Mouse (Mus musculus): ENCODE results near the gene Tmem11. TPM values are rescaled to one million over a fixed set of nuclear protein-coding genes. Genes with fewer than 3 reads are reported as not detected.

Tmem11 gene
- polyA plus RNA-seq, 1 experiment from 2014 or later = 67.3 TPM

- WGBS = 51% methylated on average over 4 of the region's 4 CpGs
- no peaks in the 10 kb centered on the region for H3K27me3 ChIP-seq (ENCODE audit: control insufficient read depth, insufficient read depth, low read length)
- H3K9ac ChIP-seq (ENCODE audit: low read length) = no peak overlapping the region
- no peaks in the 10 kb centered on the region for H3K9me3 ChIP-seq (ENCODE audit: control insufficient read depth, low read length)
- no peak overlapping the region for H3K4me3 ChIP-seq (ENCODE audit: control insufficient read depth in 1 of 2, insufficient read depth in 1 of 2, low read depth in 1 of 2, low read length in 2 of 2)
- 0 out of 2 replicates have a peak, but pooled peaks cover under 1% of the 10 kb centered on the region for H3K36me3 ChIP-seq (ENCODE audit: control insufficient read depth, insufficient read depth, low read length)
- H3K4me2 ChIP-seq (ENCODE audit: low read length) = no peak overlapping the region
- ATAC-seq (ENCODE audit: insufficient number of reproducible peaks, insufficient read depth, low FRiP score, low read depth) = no peak
- H3K4me1 ChIP-seq (ENCODE audit: control insufficient read depth in 2 of 2, insufficient read depth in 2 of 2, low read length in 2 of 2) = peaks cover 17 to 28% of the 10 kb centered on the region in 2 experiments
- H3K27ac ChIP-seq (replicated peaks in 1 of 2; ENCODE audit: control insufficient read depth in 1 of 2, insufficient read depth in 1 of 2, low read depth in 2 of 2, low read length in 2 of 2) = no peak overlapping the region; a peak in 1 of 4 replicates
Measured at GRCm38 (mm10) chr11:60915201-60915600, 36.1 kb upstream of the Tmem11 start.

DNA sequence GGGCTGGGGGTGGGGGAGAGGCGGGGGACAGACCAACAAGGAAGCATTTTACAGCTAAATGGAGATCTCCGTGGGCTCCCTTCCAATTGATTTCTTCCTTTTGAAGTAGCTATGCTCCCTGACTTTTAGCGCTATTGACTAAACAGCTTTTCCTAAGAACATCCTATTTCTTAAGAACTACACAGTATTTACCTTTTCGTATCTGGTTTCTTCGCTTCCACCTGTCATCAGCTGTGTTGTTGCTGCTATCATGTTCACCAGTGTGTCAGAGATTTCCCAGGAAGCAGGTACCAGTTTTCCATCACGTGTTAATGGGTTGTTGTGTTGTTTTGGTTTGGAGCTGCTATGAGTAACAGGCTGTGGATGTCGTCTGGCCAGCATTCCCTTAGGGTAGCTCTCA lies 35.4 kb upstream of the Tmem11 start, which contains the start of gene Natd1:
TSS of gene Natd1 (minus strand) at position 260 of the 400 bp plus-strand sequence.
- ATAC-seq (ENCODE audit: insufficient number of reproducible peaks, insufficient read depth, low FRiP score, low read depth) = no peak
- Histone ChIP-seq H3K4me3 (ENCODE audit: control insufficient read depth in 1 of 2, insufficient read depth in 1 of 2, low read depth in 1 of 2, low read length in 2 of 2) (peak within 1 kb of the TSS; percentile 69 to 94), H3K27ac (replicated peaks in 1 of 2; ENCODE audit: control insufficient read depth in 1 of 2, insufficient read depth in 1 of 2, low read depth in 2 of 2, low read length in 2 of 2) (peak within 1 kb of the TSS; percentile 47 to 85), H3K4me1 (ENCODE audit: control insufficient read depth in 2 of 2, insufficient read depth in 2 of 2, low read length in 2 of 2) (peaks cover 17 to 28% of the 10 kb centered on the region in 2 experiments), H3K4me2 (ENCODE audit: low read length) (peak within 1 kb of the TSS; percentile 71), H3K9me3 (ENCODE audit: control insufficient read depth, low read length) (no peaks in the 10 kb centered on the region), H3K9ac (ENCODE audit: low read length) (peak within 1 kb of the TSS; percentile 89), H3K27me3 (ENCODE audit: control insufficient read depth, insufficient read depth, low read length) (no peaks in the 10 kb centered on the region), H3K36me3 (ENCODE audit: control insufficient read depth, insufficient read depth, low read length) (0 out of 2 replicates have a peak, but pooled peaks cover 4% of the 10 kb centered on the region)
- 22% methylated on average over 7 of the region's 7 CpGs for WGBS

DNA sequence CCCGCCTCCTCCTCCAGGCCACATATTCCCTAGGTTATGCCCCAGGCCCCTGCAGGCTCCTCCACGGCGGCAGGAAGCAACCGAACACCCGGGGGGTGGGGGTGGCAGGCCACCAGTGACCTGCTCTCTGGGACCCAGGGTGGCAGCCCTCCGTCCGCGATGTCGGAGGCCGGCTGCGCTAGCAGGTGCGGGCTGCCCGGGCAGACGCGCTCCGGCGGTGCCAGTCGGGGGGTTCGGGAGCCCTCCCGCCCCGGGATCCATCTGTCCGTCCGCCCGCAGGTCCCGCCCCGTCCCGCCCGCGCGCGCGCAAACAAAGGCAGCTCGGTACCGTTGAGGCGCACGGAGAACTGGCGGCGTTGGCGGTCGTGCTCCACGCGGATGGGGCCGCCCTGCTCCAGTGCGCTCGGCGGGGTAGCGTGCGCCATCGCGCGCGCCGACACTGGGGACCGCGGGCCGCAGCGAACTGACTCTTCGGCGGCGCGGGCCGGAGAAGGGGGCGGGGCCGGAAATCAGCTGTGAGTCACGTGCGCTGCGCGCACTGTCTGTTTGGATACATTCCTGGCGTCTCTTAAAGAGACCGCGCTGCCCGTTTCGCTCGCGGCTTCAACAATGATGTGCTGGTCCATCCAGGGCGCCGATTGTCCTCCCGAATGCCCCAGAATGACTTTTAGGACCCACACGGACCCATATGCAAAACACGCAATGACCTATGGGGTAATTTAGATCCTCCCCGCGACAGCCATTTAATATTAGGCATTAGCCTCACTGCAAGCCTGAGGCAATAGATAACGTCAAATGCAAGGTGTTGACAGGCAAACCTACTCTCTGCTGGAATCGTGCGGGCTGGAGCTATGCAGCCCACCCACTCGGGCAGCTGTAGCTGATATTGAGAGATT lies 34.5 kb upstream of the Tmem11 start:
- Histone ChIP-seq H3K9ac (ENCODE audit: low read length) (peak overlapping the region; percentile 89), H3K4me3 (ENCODE audit: control insufficient read depth in 1 of 2, insufficient read depth in 1 of 2, low read depth in 1 of 2, low read length in 2 of 2) (peak overlapping the region; percentile 69 to 94), H3K4me2 (ENCODE audit: low read length) (peak overlapping the region; percentile 71), H3K27me3 (ENCODE audit: control insufficient read depth, insufficient read depth, low read length) (no peaks in the 10 kb centered on the region), H3K9me3 (ENCODE audit: control insufficient read depth, low read length) (no peaks in the 10 kb centered on the region), H3K4me1 (ENCODE audit: control insufficient read depth in 2 of 2, insufficient read depth in 2 of 2, low read length in 2 of 2) (peaks cover 17 to 28% of the 10 kb centered on the region in 2 experiments), H3K36me3 (ENCODE audit: control insufficient read depth, insufficient read depth, low read length) (0 out of 2 replicates have a peak, but pooled peaks cover 4% of the 10 kb centered on the region), H3K27ac (replicated peaks in 1 of 2; ENCODE audit: control insufficient read depth in 1 of 2, insufficient read depth in 1 of 2, low read depth in 2 of 2, low read length in 2 of 2) (peak overlapping the region; percentile 47 to 85)
- ATAC-seq (ENCODE audit: insufficient number of reproducible peaks, insufficient read depth, low FRiP score, low read depth) = peak; percentile 89
- WGBS = under 1% methylated on average over 73 of the region's 86 CpGs

- Histone ChIP-seq H3K9me3 (ENCODE audit: control insufficient read depth, low read length) (no peaks in the 10 kb centered on the region), H3K4me2 (ENCODE audit: low read length) (peak overlapping the region; percentile 71), H3K27ac (replicated peaks in 1 of 2; ENCODE audit: control insufficient read depth in 1 of 2, insufficient read depth in 1 of 2, low read depth in 2 of 2, low read length in 2 of 2) (no peak overlapping the region), H3K27me3 (ENCODE audit: control insufficient read depth, insufficient read depth, low read length) (no peaks in the 10 kb centered on the region), H3K4me3 (ENCODE audit: control insufficient read depth in 1 of 2, insufficient read depth in 1 of 2, low read depth in 1 of 2, low read length in 2 of 2) (peak overlapping the region; percentile 69 to 94), H3K4me1 (ENCODE audit: control insufficient read depth in 2 of 2, insufficient read depth in 2 of 2, low read length in 2 of 2) (peaks cover 17 to 28% of the 10 kb centered on the region in 2 experiments), H3K36me3 (ENCODE audit: control insufficient read depth, insufficient read depth, low read length) (0 out of 2 replicates have a peak, but pooled peaks cover 4% of the 10 kb centered on the region), H3K9ac (ENCODE audit: low read length) (peak overlapping the region; percentile 89)
- no peak for ATAC-seq (ENCODE audit: insufficient number of reproducible peaks, insufficient read depth, low FRiP score, low read depth)
- 19% methylated on average over 7 of the region's 7 CpGs for WGBS
Measured at GRCm38 (mm10) chr11:60912525-60912973, 33.5 kb upstream of the Tmem11 start.

DNA sequence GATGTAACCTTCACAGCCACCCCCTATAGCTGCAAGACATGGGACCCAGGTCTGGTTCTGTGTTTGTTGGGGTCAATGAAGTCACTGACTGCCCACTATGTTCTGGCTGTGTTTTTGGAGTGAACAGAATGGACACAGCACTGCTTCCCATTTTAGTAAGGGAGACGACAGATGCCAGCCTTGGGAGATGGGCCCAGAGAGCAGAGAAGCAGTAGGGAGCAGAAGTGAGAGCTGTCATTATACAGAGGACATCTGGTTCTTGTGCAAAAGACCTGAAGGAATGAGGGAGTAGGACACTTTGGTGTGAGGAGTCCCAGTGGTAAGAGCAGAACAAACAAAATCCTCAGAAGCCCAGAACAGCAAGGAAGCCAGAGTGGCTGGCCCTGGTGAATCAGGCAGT lies 30.6 kb upstream of the Tmem11 start:
- Histone ChIP-seq H3K4me3 (ENCODE audit: control insufficient read depth in 1 of 2, insufficient read depth in 1 of 2, low read depth in 1 of 2, low read length in 2 of 2) (no peak overlapping the region), H3K9ac (ENCODE audit: low read length) (no peak overlapping the region), H3K36me3 (ENCODE audit: control insufficient read depth, insufficient read depth, low read length) (peaks cover 28% of the 10 kb centered on the region), H3K4me2 (ENCODE audit: low read length) (no peak overlapping the region), H3K4me1 (ENCODE audit: control insufficient read depth in 2 of 2, insufficient read depth in 2 of 2, low read length in 2 of 2) (peaks cover 8 to 21% of the 10 kb centered on the region in 2 experiments), H3K9me3 (ENCODE audit: control insufficient read depth, low read length) (no peaks in the 10 kb centered on the region), H3K27ac (replicated peaks in 1 of 2; ENCODE audit: control insufficient read depth in 1 of 2, insufficient read depth in 1 of 2, low read depth in 2 of 2, low read length in 2 of 2) (no peak overlapping the region), H3K27me3 (ENCODE audit: control insufficient read depth, insufficient read depth, low read length) (no peaks in the 10 kb centered on the region)
- WGBS = 76% methylated on average over 1 of the region's 1 CpGs
- no peak for ATAC-seq (ENCODE audit: insufficient number of reproducible peaks, insufficient read depth, low FRiP score, low read depth)

DNA sequence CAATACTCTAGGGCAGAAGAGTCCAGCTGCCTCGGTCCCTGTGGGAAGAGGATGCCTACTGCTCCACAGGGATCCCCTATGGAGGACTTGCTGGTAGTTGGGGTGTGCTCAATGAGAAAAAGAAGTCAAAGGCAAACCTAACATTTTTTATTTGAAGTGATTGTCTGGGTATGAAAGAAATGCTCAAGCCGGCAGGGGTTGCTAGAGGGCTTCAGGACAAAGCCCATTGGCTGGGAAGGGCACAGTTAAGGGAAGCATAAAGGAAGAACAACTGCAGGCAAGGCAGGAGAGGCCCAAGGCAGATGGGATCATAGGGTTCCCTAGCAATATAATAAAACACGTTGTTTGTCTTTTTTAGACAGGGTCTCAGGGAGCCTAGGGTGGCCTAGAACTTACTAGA lies 29.0 kb upstream of the Tmem11 start:
- H3K27ac ChIP-seq (replicated peaks in 1 of 2; ENCODE audit: control insufficient read depth in 1 of 2, insufficient read depth in 1 of 2, low read depth in 2 of 2, low read length in 2 of 2) = no peak overlapping the region
- H3K4me2 ChIP-seq (ENCODE audit: low read length) = no peak overlapping the region
- H3K9ac ChIP-seq (ENCODE audit: low read length) = no peak overlapping the region
- WGBS = 53% methylated on average over 3 of the region's 3 CpGs
- peaks cover 35% of the 10 kb centered on the region for H3K36me3 ChIP-seq (ENCODE audit: control insufficient read depth, insufficient read depth, low read length)
- H3K4me3 ChIP-seq (ENCODE audit: control insufficient read depth in 1 of 2, insufficient read depth in 1 of 2, low read depth in 1 of 2, low read length in 2 of 2) = no peak overlapping the region
- H3K4me1 ChIP-seq (ENCODE audit: control insufficient read depth in 2 of 2, insufficient read depth in 2 of 2, low read length in 2 of 2) = peaks cover 7 to 15% of the 10 kb centered on the region in 2 experiments
- H3K9me3 ChIP-seq (ENCODE audit: control insufficient read depth, low read length) = no peaks in the 10 kb centered on the region
- H3K27me3 ChIP-seq (ENCODE audit: control insufficient read depth, insufficient read depth, low read length) = no peaks in the 10 kb centered on the region
- ATAC-seq (ENCODE audit: insufficient number of reproducible peaks, insufficient read depth, low FRiP score, low read depth) = no peak

DNA sequence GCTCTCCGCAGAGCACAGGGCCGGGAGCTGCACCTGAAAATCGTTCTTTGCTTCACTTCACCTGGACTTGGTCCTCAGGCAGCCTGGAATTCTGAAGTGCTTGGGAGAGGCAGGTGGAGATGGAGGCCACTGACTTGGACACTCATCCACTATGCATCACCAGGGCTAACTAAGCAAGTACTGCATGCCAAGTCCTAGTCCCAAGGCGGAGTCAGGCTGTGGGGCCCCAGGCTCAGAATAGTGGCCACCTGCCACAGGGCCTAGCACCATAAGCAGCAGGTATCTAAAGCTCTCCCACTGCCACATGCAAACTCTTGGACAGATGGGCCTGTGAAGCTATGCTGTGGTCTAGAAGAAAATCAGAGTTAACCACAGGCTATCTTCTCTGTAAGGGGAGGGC lies 27.4 kb upstream of the Tmem11 start:
- 81% methylated on average over 4 of the region's 4 CpGs for WGBS
- Histone ChIP-seq H3K4me2 (ENCODE audit: low read length) (no peak overlapping the region), H3K9ac (ENCODE audit: low read length) (no peak overlapping the region), H3K9me3 (ENCODE audit: control insufficient read depth, low read length) (no peaks in the 10 kb centered on the region), H3K27ac (replicated peaks in 1 of 2; ENCODE audit: control insufficient read depth in 1 of 2, insufficient read depth in 1 of 2, low read depth in 2 of 2, low read length in 2 of 2) (no peak overlapping the region), H3K4me1 (ENCODE audit: control insufficient read depth in 2 of 2, insufficient read depth in 2 of 2, low read length in 2 of 2) (peaks cover 2% of the 10 kb centered on the region in 2 experiments; a peak in 3 of 4 replicates), H3K4me3 (ENCODE audit: control insufficient read depth in 1 of 2, insufficient read depth in 1 of 2, low read depth in 1 of 2, low read length in 2 of 2) (no peak overlapping the region), H3K27me3 (ENCODE audit: control insufficient read depth, insufficient read depth, low read length) (no peaks in the 10 kb centered on the region), H3K36me3 (ENCODE audit: control insufficient read depth, insufficient read depth, low read length) (peaks cover 35% of the 10 kb centered on the region)
- ATAC-seq (ENCODE audit: insufficient number of reproducible peaks, insufficient read depth, low FRiP score, low read depth) = no peak

Measured in heart, embryonic 14.5 days (tissue).